Mouse (Mus musculus): ENCODE data around the gene Cd200r4. TPM values are rescaled to one million over a fixed set of nuclear protein-coding genes. Genes with fewer than 3 reads are reported as not detected.
"Not testable (repeated sequence)": the region's sequence is repeated elsewhere in the genome, so short reads cannot be mapped to it uniquely, and the experiment has no call there.

The Cd200r4 gene
- total RNA-seq (2014; fragmentation: Nextera tagmentation) (0.44 and 1.3 TPM in 2 replicates), total RNA-seq (2017) (not detected in 2 replicates)

- no peak for ATAC-seq (replicated peaks; ENCODE audit: low FRiP score, low TSS enrichment, poor library complexity, severe bottlenecking)
Observed at GRCm38 (mm10) chr16:44811544-44811943, at the start of gene Cd200r4. Cd200r4 (plus strand) TSS chr16:44811733.

- ATAC-seq (replicated peaks; ENCODE audit: low FRiP score, low TSS enrichment, poor library complexity, severe bottlenecking): 0 out of 2 replicates have a peak, but pooled peaks have one; percentile 29
Observed at GRCm38 (mm10) chr16:44761811-44762210, 49.7 kb upstream of the Cd200r4 start.

GRCm38 (mm10) chr16:44765555-44766319, 45.8 kb upstream of the Cd200r4 start, which contains the start of gene Cd200r1:
Cd200r1 (plus strand) TSS chr16:44765736.
- peak; percentile 81 for ATAC-seq (replicated peaks; ENCODE audit: low FRiP score, low TSS enrichment, poor library complexity, severe bottlenecking)

GRCm38 (mm10) chr16:44766320-44766892, 45.1 kb upstream of the Cd200r4 start:
- ATAC-seq (replicated peaks; ENCODE audit: low FRiP score, low TSS enrichment, poor library complexity, severe bottlenecking): no peak

- ATAC-seq (replicated peaks; ENCODE audit: low FRiP score, low TSS enrichment, poor library complexity, severe bottlenecking): no peak
Observed at GRCm38 (mm10) chr16:44767506-44767905, 44.0 kb upstream of the Cd200r4 start.

GRCm38 (mm10) chr16:44767967-44768366, 43.6 kb upstream of the Cd200r4 start:
- peak; percentile 59 for ATAC-seq (replicated peaks; ENCODE audit: low FRiP score, low TSS enrichment, poor library complexity, severe bottlenecking)

GRCm38 (mm10) chr16:44772577-44772976, 39.0 kb upstream of the Cd200r4 start:
- no peak for ATAC-seq (replicated peaks; ENCODE audit: low FRiP score, low TSS enrichment, poor library complexity, severe bottlenecking)

GRCm38 (mm10) chr16:44773673-44774072, 37.9 kb upstream of the Cd200r4 start:
- ATAC-seq (replicated peaks; ENCODE audit: low FRiP score, low TSS enrichment, poor library complexity, severe bottlenecking): no peak

- no peak for ATAC-seq (replicated peaks; ENCODE audit: low FRiP score, low TSS enrichment, poor library complexity, severe bottlenecking)
Observed at GRCm38 (mm10) chr16:44774201-44774600, 37.3 kb upstream of the Cd200r4 start.

GRCm38 (mm10) chr16:44778538-44779147, 32.9 kb upstream of the Cd200r4 start:
- ATAC-seq (replicated peaks; ENCODE audit: low FRiP score, low TSS enrichment, poor library complexity, severe bottlenecking): peak; percentile 85

GRCm38 (mm10) chr16:44779494-44779893, 32.0 kb upstream of the Cd200r4 start:
- no peak for ATAC-seq (replicated peaks; ENCODE audit: low FRiP score, low TSS enrichment, poor library complexity, severe bottlenecking)

- no peak for ATAC-seq (replicated peaks; ENCODE audit: low FRiP score, low TSS enrichment, poor library complexity, severe bottlenecking)
Observed at GRCm38 (mm10) chr16:44780751-44781150, 30.8 kb upstream of the Cd200r4 start.

GRCm38 (mm10) chr16:44786934-44787333, 24.6 kb upstream of the Cd200r4 start:
- ATAC-seq (replicated peaks; ENCODE audit: low FRiP score, low TSS enrichment, poor library complexity, severe bottlenecking): no peak

- ATAC-seq (replicated peaks; ENCODE audit: low FRiP score, low TSS enrichment, poor library complexity, severe bottlenecking): no peak
Observed at GRCm38 (mm10) chr16:44794416-44794815, 17.1 kb upstream of the Cd200r4 start.

- no peak for ATAC-seq (replicated peaks; ENCODE audit: low FRiP score, low TSS enrichment, poor library complexity, severe bottlenecking)
Observed at GRCm38 (mm10) chr16:44805976-44806375, 5.6 kb upstream of the Cd200r4 start.

GRCm38 (mm10) chr16:44810223-44810622, 1.3 kb upstream of the Cd200r4 start:
- not testable (repeated sequence) for ATAC-seq (replicated peaks; ENCODE audit: low FRiP score, low TSS enrichment, poor library complexity, severe bottlenecking)

GRCm38 (mm10) chr16:44812468-44813065, 1.0 kb downstream of the Cd200r4 start:
- no peak for ATAC-seq (replicated peaks; ENCODE audit: low FRiP score, low TSS enrichment, poor library complexity, severe bottlenecking)

- ATAC-seq (replicated peaks; ENCODE audit: low FRiP score, low TSS enrichment, poor library complexity, severe bottlenecking): no peak
Observed at GRCm38 (mm10) chr16:44818010-44818409, 6.5 kb downstream of the Cd200r4 start.

GRCm38 (mm10) chr16:44820545-44820944, 9.0 kb downstream of the Cd200r4 start:
- ATAC-seq (replicated peaks; ENCODE audit: low FRiP score, low TSS enrichment, poor library complexity, severe bottlenecking): no peak

GRCm38 (mm10) chr16:44832286-44832685, 20.8 kb downstream of the Cd200r4 start:
- ATAC-seq (replicated peaks; ENCODE audit: low FRiP score, low TSS enrichment, poor library complexity, severe bottlenecking): no peak
